Mouse (Mus musculus) intestine, postnatal 0 days (tissue): Measurements from ENCODE around the gene Snx25. TPM values are rescaled to one million over a fixed set of nuclear protein-coding genes. Genes with fewer than 3 reads are reported as not detected.
"Not testable (repeated sequence)": the region's sequence is repeated elsewhere in the genome, so short reads cannot be mapped to it uniquely, and the experiment has no call there.

Experiments used
- ATAC-seq: fragments of 200-750 bp; cut with Nextera tagmentation; 2 replicates; pipeline ENCODE4 v1.8.0; 2017; ENCODE audit warnings: mild to moderate bottlenecking, moderate TSS enrichment, moderate library complexity
- H3K27ac ChIP-seq: fragments of 300-500 bp; sonication (generic); 2 replicates; pipeline ENCODE4 v1.5.1; 2014; ENCODE audit warnings: mild to moderate bottlenecking, low read depth, low read length, moderate library complexity
- H3K27me3 ChIP-seq: fragments of 300-500 bp; sonication (generic); replicated peaks from 2 replicates; pipeline ENCODE4 v1.6.1; 2014; ENCODE audit warnings: low read length, mixed read lengths; ENCODE audit not compliant: control insufficient read depth, insufficient read depth
- H3K36me3 ChIP-seq: fragments of 300-500 bp; sonication (generic); 2 replicates; pipeline ENCODE4 v1.6.1; 2014; ENCODE audit warnings: mild to moderate bottlenecking, moderate library complexity; ENCODE audit not compliant: control insufficient read depth, insufficient read depth
- H3K4me1 ChIP-seq: fragments of 300-500 bp; sonication (generic); replicated peaks from 2 replicates; pipeline ENCODE4 v1.6.1; 2014; ENCODE audit warnings: antibody characterized with exemption, low read length, mixed read lengths; ENCODE audit not compliant: control insufficient read depth, insufficient read depth
- H3K4me2 ChIP-seq: fragments of 300-500 bp; sonication (generic); replicated peaks from 2 replicates; pipeline ENCODE4 v1.6.1; 2014; ENCODE audit warnings: low read depth, mild to moderate bottlenecking, moderate library complexity
- H3K4me3 ChIP-seq: fragments of 300-500 bp; sonication (generic); 2 replicates; pipeline ENCODE4 v1.5.1; 2014; ENCODE audit warnings: low read depth, low read length
- H3K9ac ChIP-seq: fragments of 300-500 bp; sonication (generic); 2 replicates; pipeline ENCODE4 v1.6.1; 2014; ENCODE audit warnings: mild to moderate bottlenecking, low read depth, low read length
- H3K9me3 ChIP-seq: fragments of 300-500 bp; sonication (generic); 2 replicates; pipeline ENCODE4 v1.6.1; 2016; ENCODE audit warnings: mixed run types; ENCODE audit not compliant: control insufficient read depth
- CTCF ChIP-seq: sonication (generic); IDR thresholded peaks from 2 replicates; pipeline ENCODE4 v1.5.1; 2016; ENCODE audit warnings: low read depth, mild to moderate bottlenecking, control low read depth, antibody characterized with exemption, moderate library complexity
- WGBS: fragments of 180-500 bp; shearing (Covaris S2); extraction: QIAGEN DNeasy Blood & Tissue Kit; methylation state at CpG from one replicate; pipeline ENCODE4 v1.1.7; 2014; 5-methylcytosine and 5-hydroxymethylcytosine counted together
- polyA plus RNA-seq: library from polyadenylated mRNA; unstranded; fragments of >200 nt; fragmentation: Nextera tagmentation; extraction: Ambion mirVana; gene quantifications from 2 replicates; pipeline ENCODE4 v1.2.1, GENCODE M21; 2015

Snx25 gene
- polyA plus RNA-seq, 1 experiment from 2014 or later = 12.1 TPM

GRCm38 (mm10) chr8:46119176-46119575 lies 32.8 kb downstream of the Snx25 start:
- no peak for TF ChIP-seq CTCF

GRCm38 (mm10) chr8:46117172-46117571 lies 34.8 kb downstream of the Snx25 start:
- Histone ChIP-seq H3K4me1 (no peaks in the 10 kb centered on the region), H3K4me2 (no peak overlapping the region), H3K9ac (no peak overlapping the region), H3K27me3 (no peaks in the 10 kb centered on the region), H3K27ac (no peak overlapping the region), H3K4me3 (no peak overlapping the region), H3K9me3 (no peaks in the 10 kb centered on the region), H3K36me3 (peaks cover 20% of the 10 kb centered on the region)
- ATAC-seq = no peak
- TF ChIP-seq CTCF = no peak
- WGBS = 81% methylated on average over 3 of the region's 3 CpGs

More at GRCm38 (mm10) chr8:46119176-46119575, 32.8 kb downstream of the Snx25 start:
- ATAC-seq = no peak
- H3K4me2 ChIP-seq = no peak overlapping the region
- no peak overlapping the region for H3K9ac ChIP-seq
- no peaks in the 10 kb centered on the region for H3K4me1 ChIP-seq
- H3K27ac ChIP-seq = no peak overlapping the region
- H3K4me3 ChIP-seq = no peak overlapping the region
- WGBS = 92% methylated on average over 3 of the region's 3 CpGs
- no peaks in the 10 kb centered on the region for H3K27me3 ChIP-seq
- peaks cover 23% of the 10 kb centered on the region for H3K36me3 ChIP-seq
- H3K9me3 ChIP-seq = no peaks in the 10 kb centered on the region

- not testable (repeated sequence) for H3K27ac ChIP-seq, H3K27me3 ChIP-seq, H3K4me1 ChIP-seq, H3K9ac ChIP-seq, H3K9me3 ChIP-seq, ATAC-seq, H3K4me2 ChIP-seq, H3K4me3 ChIP-seq
- peaks cover 24% of the 10 kb centered on the region; the same call in 1 of the 2 replicates for H3K36me3 ChIP-seq
- 0 out of 2 replicates have a peak, but pooled peaks have one; percentile 17 for TF ChIP-seq CTCF
These were observed 38.4 kb downstream of the Snx25 start for GRCm38 (mm10) chr8:46113421-46114170.

GRCm38 (mm10) chr8:46107690-46108089 lies 44.3 kb downstream of the Snx25 start:
- no peaks in the 10 kb centered on the region for H3K9me3 ChIP-seq
- H3K27ac ChIP-seq = no peak overlapping the region
- no peak overlapping the region for H3K4me2 ChIP-seq
- no peaks in the 10 kb centered on the region for H3K4me1 ChIP-seq
- H3K9ac ChIP-seq = no peak overlapping the region
- no peak for ATAC-seq
- no peak overlapping the region for H3K4me3 ChIP-seq
- H3K36me3 ChIP-seq = peaks cover 28% of the 10 kb centered on the region
- H3K27me3 ChIP-seq = no peaks in the 10 kb centered on the region
- no peak for TF ChIP-seq CTCF

- no peak for ATAC-seq
- Histone ChIP-seq H3K36me3 (peaks cover 39% of the 10 kb centered on the region), H3K4me2 (no peak overlapping the region), H3K9me3 (0 out of 2 replicates have a peak, but pooled peaks cover 7% of the 10 kb centered on the region), H3K27me3 (no peaks in the 10 kb centered on the region), H3K4me1 (no peaks in the 10 kb centered on the region), H3K4me3 (no peak overlapping the region), H3K27ac (no peak overlapping the region), H3K9ac (no peak overlapping the region)
- no peak for TF ChIP-seq CTCF
- 92% methylated on average over 11 of the region's 11 CpGs for WGBS
These were observed 48.5 kb downstream of the Snx25 start for GRCm38 (mm10) chr8:46103434-46103833.

- no peak overlapping the region for H3K4me2 ChIP-seq
- H3K36me3 ChIP-seq = peaks cover 7% of the 10 kb centered on the region; the same call in 1 of the 2 replicates
- H3K27ac ChIP-seq = no peak overlapping the region
- WGBS = 83% methylated on average over 6 of the region's 6 CpGs
- no peaks in the 10 kb centered on the region for H3K4me1 ChIP-seq
- ATAC-seq = no peak
- no peak overlapping the region for H3K9ac ChIP-seq
- no peaks in the 10 kb centered on the region for H3K9me3 ChIP-seq
- peak; percentile 53 for TF ChIP-seq CTCF
- no peaks in the 10 kb centered on the region for H3K27me3 ChIP-seq
- no peak overlapping the region for H3K4me3 ChIP-seq
These were observed 59.1 kb downstream of the Snx25 start for GRCm38 (mm10) chr8:46092667-46093360.
